Mouse (Mus musculus) forebrain, embryonic 15.5 days (tissue): ENCODE measurements around the gene Gria1. TPM values are rescaled to one million over a fixed set of nuclear protein-coding genes. Genes with fewer than 3 reads are reported as not detected.
A peak's percentile ranks its signal among the peaks of the same experiment; 100 is the strongest.

ENCODE experiments used
- ATAC-seq: fragments of 200-750 bp; cut with Nextera tagmentation; replicated peaks from 2 replicates; pipeline ENCODE4 v1.8.0; 2017; ENCODE audit warnings: mild to moderate bottlenecking, moderate TSS enrichment, moderate library complexity
- H3K27ac ChIP-seq: fragments of 300-500 bp; sonication (generic); replicated peaks from 2 replicates; pipeline ENCODE4 v1.5.1; 2015; ENCODE audit warnings: mild to moderate bottlenecking, inconsistent platforms
- H3K27me3 ChIP-seq: fragments of 300-500 bp; sonication (generic); 2 replicates; pipeline ENCODE4 v1.6.1; 2015; ENCODE audit warnings: inconsistent platforms
- H3K36me3 ChIP-seq: fragments of 300-500 bp; sonication (generic); 2 replicates; pipeline ENCODE4 v1.6.1; 2015; ENCODE audit warnings: mild to moderate bottlenecking, inconsistent platforms
- H3K4me1 ChIP-seq: fragments of 300-500 bp; sonication (generic); 2 replicates; pipeline ENCODE4 v1.6.1; 2015; ENCODE audit warnings: inconsistent platforms
- H3K4me2 ChIP-seq: fragments of 300-500 bp; sonication (generic); replicated peaks from 2 replicates; pipeline ENCODE4 v1.6.1; 2015; ENCODE audit warnings: mild to moderate bottlenecking, inconsistent platforms
- H3K4me3 ChIP-seq: fragments of 300-500 bp; sonication (generic); 2 replicates; pipeline ENCODE4 v1.5.1; 2015; ENCODE audit warnings: mild to moderate bottlenecking, inconsistent platforms
- H3K9ac ChIP-seq: fragments of 300-500 bp; sonication (generic); replicated peaks from 2 replicates; pipeline ENCODE4 v1.6.1; 2015; ENCODE audit warnings: mild to moderate bottlenecking, inconsistent platforms
- H3K9me3 ChIP-seq: fragments of 300-500 bp; sonication (generic); 2 replicates; pipeline ENCODE4 v1.6.1; 2016; ENCODE audit warnings: inconsistent platforms
- WGBS: fragments of 180-500 bp; shearing (Covaris S2); methylation state at CpG from one replicate; pipeline ENCODE4 v1.1.7; 2015; ENCODE audit warnings: mixed read lengths; 5-methylcytosine and 5-hydroxymethylcytosine counted together
- polyA plus RNA-seq: library from polyadenylated mRNA; unstranded; fragments of >200 nt; fragmentation: Nextera tagmentation; extraction: Ambion mirVana; gene quantifications from 2 replicates; pipeline ENCODE4 v1.2.1, GENCODE M21; 2015

Gene Gria1
- polyA plus RNA-seq, 1 experiment from 2014 or later, result 60.6 TPM

- no peaks in the 10 kb centered on the region for H3K27me3 ChIP-seq
- peaks cover 6% of the 10 kb centered on the region; the same call in 1 of the 2 replicates for H3K4me1 ChIP-seq
- no peak overlapping the region for H3K9ac ChIP-seq
- ATAC-seq, result peak; percentile 76
- 50% methylated on average over 8 of the region's 8 CpGs for WGBS
- H3K4me3 ChIP-seq, result no peak overlapping the region
- H3K9me3 ChIP-seq, result no peaks in the 10 kb centered on the region
- peak overlapping the region; percentile 44 for H3K27ac ChIP-seq
- H3K36me3 ChIP-seq, result no peaks in the 10 kb centered on the region
- no peak overlapping the region for H3K4me2 ChIP-seq
Measured at GRCm38 (mm10) chr11:57070196-57070901, 59.2 kb downstream of the Gria1 start.

DNA sequence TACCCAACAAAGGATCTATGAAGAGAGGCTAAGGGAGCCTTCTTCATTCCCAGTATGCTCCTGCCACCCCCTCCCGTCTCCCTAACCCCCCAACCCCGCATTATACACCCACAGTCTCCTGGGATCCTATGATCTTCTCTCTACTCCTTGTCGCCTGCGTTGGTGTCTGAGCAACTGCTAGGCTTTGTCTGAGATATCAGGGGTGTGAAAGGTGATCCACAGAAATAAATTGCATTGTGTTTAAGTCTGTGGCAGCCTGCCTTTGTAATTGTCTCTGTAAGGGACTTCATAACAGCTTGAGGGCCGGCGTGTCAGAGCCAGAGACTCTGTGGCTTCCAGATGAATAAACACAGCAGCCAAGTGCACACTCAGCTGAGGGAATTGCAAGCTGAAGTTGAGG, 61.0 kb downstream of the Gria1 start:
- ATAC-seq, result no peak; the same call in 1 of the 2 replicates
- Histone ChIP-seq H3K36me3 (no peaks in the 10 kb centered on the region), H3K9me3 (no peaks in the 10 kb centered on the region), H3K9ac (no peak overlapping the region), H3K27me3 (no peaks in the 10 kb centered on the region), H3K4me1 (peaks cover 6% of the 10 kb centered on the region; the same call in 1 of the 2 replicates), H3K27ac (no peak overlapping the region), H3K4me2 (no peak overlapping the region), H3K4me3 (no peak overlapping the region)
- 57% methylated on average over 6 of the region's 6 CpGs for WGBS

GRCm38 (mm10) chr11:57079423-57079822, 68.2 kb downstream of the Gria1 start:
- Histone ChIP-seq H3K27me3 (no peaks in the 10 kb centered on the region), H3K4me3 (no peak overlapping the region), H3K4me2 (no peak overlapping the region), H3K9me3 (no peaks in the 10 kb centered on the region), H3K36me3 (no peaks in the 10 kb centered on the region), H3K27ac (no peak overlapping the region), H3K4me1 (no peaks in the 10 kb centered on the region), H3K9ac (no peak overlapping the region)
- no peak for ATAC-seq
- 78% methylated on average over 3 of the region's 3 CpGs for WGBS

- Histone ChIP-seq H3K4me1 (no peaks in the 10 kb centered on the region), H3K36me3 (no peaks in the 10 kb centered on the region), H3K27me3 (no peaks in the 10 kb centered on the region), H3K9ac (no peak overlapping the region), H3K9me3 (0 out of 2 replicates have a peak, but pooled peaks cover 4% of the 10 kb centered on the region), H3K27ac (peak overlapping the region; percentile 32; the same call in 1 of the 2 replicates), H3K4me2 (no peak overlapping the region), H3K4me3 (no peak overlapping the region)
- WGBS, result 47% methylated on average over 5 of the region's 5 CpGs
- peak; percentile 69; the same call in 1 of the 2 replicates for ATAC-seq
Measured at GRCm38 (mm10) chr11:57089527-57089926, 78.3 kb downstream of the Gria1 start.

- Histone ChIP-seq H3K9me3 (0 out of 2 replicates have a peak, but pooled peaks cover 4% of the 10 kb centered on the region), H3K9ac (no peak overlapping the region), H3K27ac (no peak overlapping the region), H3K4me3 (no peak overlapping the region), H3K4me2 (no peak overlapping the region), H3K36me3 (no peaks in the 10 kb centered on the region), H3K4me1 (peaks cover 7% of the 10 kb centered on the region; the same call in 1 of the 2 replicates), H3K27me3 (no peaks in the 10 kb centered on the region)
- no peak for ATAC-seq
Measured at GRCm38 (mm10) chr11:57090705-57091104, 79.5 kb downstream of the Gria1 start.

- H3K9ac ChIP-seq, result no peak overlapping the region
- H3K4me1 ChIP-seq, result peaks cover 7% of the 10 kb centered on the region; the same call in 1 of the 2 replicates
- 90% methylated on average over 3 of the region's 3 CpGs for WGBS
- H3K4me2 ChIP-seq, result no peak overlapping the region
- H3K4me3 ChIP-seq, result no peak overlapping the region
- H3K27me3 ChIP-seq, result no peaks in the 10 kb centered on the region
- H3K36me3 ChIP-seq, result no peaks in the 10 kb centered on the region
- no peak for ATAC-seq
- 0 out of 2 replicates have a peak, but pooled peaks cover 4% of the 10 kb centered on the region for H3K9me3 ChIP-seq
- no peak overlapping the region for H3K27ac ChIP-seq
Measured at GRCm38 (mm10) chr11:57091276-57091914, 80.2 kb downstream of the Gria1 start.

DNA sequence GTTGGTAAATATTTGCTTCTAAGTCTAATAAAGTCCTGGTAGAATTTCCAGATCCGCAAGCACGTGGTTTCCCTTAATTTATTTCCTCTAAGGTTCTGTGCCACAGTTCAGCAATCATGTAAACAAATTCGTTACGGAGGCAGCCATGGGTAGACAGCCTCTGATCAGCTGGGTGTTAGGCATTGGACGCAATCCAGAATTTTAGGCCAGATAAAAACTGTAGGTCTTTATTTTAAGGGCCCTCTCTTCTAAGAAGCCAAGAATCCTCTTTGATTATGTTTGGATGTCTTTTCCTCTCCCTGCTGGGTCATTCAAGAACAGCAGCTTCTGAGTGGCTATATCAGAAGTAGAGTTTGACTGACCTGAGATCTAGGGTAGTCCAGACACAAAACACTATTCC, 89.3 kb downstream of the Gria1 start:
- H3K4me1 ChIP-seq, result no peaks in the 10 kb centered on the region
- no peaks in the 10 kb centered on the region for H3K9me3 ChIP-seq
- no peak for ATAC-seq
- no peak overlapping the region for H3K9ac ChIP-seq
- no peaks in the 10 kb centered on the region for H3K36me3 ChIP-seq
- H3K4me2 ChIP-seq, result no peak overlapping the region
- H3K27ac ChIP-seq, result no peak overlapping the region
- H3K4me3 ChIP-seq, result no peak overlapping the region
- no peaks in the 10 kb centered on the region for H3K27me3 ChIP-seq
- WGBS, result 66% methylated on average over 5 of the region's 5 CpGs

DNA sequence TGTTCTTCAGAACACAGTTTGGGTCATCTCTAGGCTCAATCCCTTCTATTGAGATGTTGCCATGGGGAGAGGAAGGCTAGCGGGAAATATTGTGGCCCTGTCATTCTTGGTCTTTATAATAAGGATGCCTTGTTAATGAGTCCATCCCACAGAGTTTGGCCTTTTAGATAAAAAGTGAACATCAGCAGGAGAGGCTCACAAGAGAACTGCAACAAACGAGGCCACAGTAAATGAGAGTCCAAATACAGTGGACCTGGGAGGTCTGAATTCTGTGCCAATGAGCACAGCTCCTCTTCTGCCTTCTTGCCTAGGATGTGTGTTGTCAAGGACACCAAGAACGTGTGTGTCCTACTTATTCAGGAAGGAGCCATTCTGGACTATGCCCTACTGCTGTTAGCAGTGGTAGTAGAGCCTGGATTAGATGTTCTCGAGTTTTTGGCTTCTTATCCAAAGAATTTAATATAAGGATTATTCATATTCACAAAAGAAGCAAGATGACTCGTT, 92.6 kb downstream of the Gria1 start:
- no peak for ATAC-seq
- Histone ChIP-seq H3K36me3 (no peaks in the 10 kb centered on the region), H3K27me3 (no peaks in the 10 kb centered on the region), H3K27ac (no peak overlapping the region), H3K4me3 (no peak overlapping the region), H3K9ac (no peak overlapping the region), H3K4me1 (no peaks in the 10 kb centered on the region), H3K9me3 (no peaks in the 10 kb centered on the region), H3K4me2 (no peak overlapping the region)
- 68% methylated on average over 5 of the region's 5 CpGs for WGBS

DNA sequence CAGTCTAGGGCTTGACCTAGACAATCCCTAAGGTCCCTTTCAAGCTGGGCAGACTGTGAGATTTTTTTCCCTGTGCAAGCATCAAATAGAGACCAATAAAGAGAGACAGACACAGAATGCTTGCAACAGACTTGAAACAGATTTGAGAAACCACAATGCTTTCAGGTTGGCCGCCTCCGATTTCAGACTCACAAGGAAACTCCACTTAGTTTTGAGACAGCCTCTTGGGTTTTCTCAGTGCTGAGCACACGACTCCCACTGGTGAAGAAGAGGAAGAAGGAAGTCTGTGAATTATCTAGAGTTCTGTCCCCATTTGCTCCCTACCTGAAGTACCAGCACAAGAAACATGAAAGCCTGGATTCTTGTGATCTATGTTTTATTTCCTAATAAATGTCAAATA, 94.5 kb downstream of the Gria1 start:
- no peak overlapping the region for H3K27ac ChIP-seq
- H3K27me3 ChIP-seq, result no peaks in the 10 kb centered on the region
- H3K9ac ChIP-seq, result no peak overlapping the region
- no peak for ATAC-seq
- 83% methylated on average over 3 of the region's 3 CpGs for WGBS
- H3K4me3 ChIP-seq, result no peak overlapping the region
- H3K4me1 ChIP-seq, result no peaks in the 10 kb centered on the region
- no peaks in the 10 kb centered on the region for H3K9me3 ChIP-seq
- H3K36me3 ChIP-seq, result no peaks in the 10 kb centered on the region
- no peak overlapping the region for H3K4me2 ChIP-seq

- Histone ChIP-seq H3K4me3 (no peak overlapping the region), H3K9ac (no peak overlapping the region), H3K27ac (no peak overlapping the region), H3K27me3 (no peaks in the 10 kb centered on the region), H3K4me1 (no peaks in the 10 kb centered on the region), H3K4me2 (no peak overlapping the region), H3K9me3 (no peaks in the 10 kb centered on the region), H3K36me3 (no peaks in the 10 kb centered on the region)
- no peak for ATAC-seq
- WGBS, result 57% methylated on average over 8 of the region's 8 CpGs
Measured at GRCm38 (mm10) chr11:57112386-57112785, 101.2 kb downstream of the Gria1 start.

- 82% methylated on average over 5 of the region's 5 CpGs for WGBS
- H3K36me3 ChIP-seq, result no peaks in the 10 kb centered on the region
- no peak for ATAC-seq
- no peaks in the 10 kb centered on the region for H3K27me3 ChIP-seq
- no peaks in the 10 kb centered on the region for H3K9me3 ChIP-seq
- no peak overlapping the region for H3K27ac ChIP-seq
- no peak overlapping the region for H3K4me3 ChIP-seq
- no peak overlapping the region for H3K4me2 ChIP-seq
- no peaks in the 10 kb centered on the region for H3K4me1 ChIP-seq
- H3K9ac ChIP-seq, result no peak overlapping the region
Measured at GRCm38 (mm10) chr11:57114410-57114809, 103.2 kb downstream of the Gria1 start.

DNA sequence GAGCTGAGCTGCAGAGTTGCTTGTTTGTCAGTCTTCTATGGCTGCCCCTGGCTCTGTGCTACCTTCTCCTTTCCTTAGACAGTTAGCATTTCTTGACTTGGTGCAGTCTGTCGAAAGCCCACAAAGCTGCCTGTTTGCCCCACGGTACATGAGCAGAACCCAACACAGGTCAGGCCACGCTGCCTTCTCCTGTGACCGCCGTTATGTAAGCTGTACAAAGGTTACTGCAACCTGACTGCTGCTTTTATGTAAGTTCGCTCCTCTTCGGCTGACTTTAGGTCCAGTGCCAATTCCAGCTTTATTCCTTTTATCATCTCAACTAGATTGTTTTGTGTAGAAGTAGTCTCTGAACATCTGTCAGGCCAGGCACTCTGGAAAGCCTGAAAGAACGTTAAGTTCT, 115.9 kb downstream of the Gria1 start:
- Histone ChIP-seq H3K9me3 (no peaks in the 10 kb centered on the region), H3K27me3 (no peaks in the 10 kb centered on the region), H3K9ac (no peak overlapping the region), H3K4me1 (no peaks in the 10 kb centered on the region), H3K27ac (no peak overlapping the region), H3K36me3 (no peaks in the 10 kb centered on the region), H3K4me2 (no peak overlapping the region), H3K4me3 (no peak overlapping the region)
- ATAC-seq, result no peak
- WGBS, result 84% methylated on average over 8 of the region's 8 CpGs
